ENCODE assay signal across 8 mouse cellular contexts in genomic region chr2:61668260-61668659, GRCm38 (mm10). TPM values are rescaled to one million over a fixed set of nuclear protein-coding genes. Genes with fewer than 3 reads are reported as not detected.
A peak's percentile ranks its signal among the peaks of the same experiment; 100 is the strongest.
DNase-seq lines count a peak whose midpoint lies in the region; ATAC-seq and TF ChIP-seq lines count a peak whose summit lies in the region.

No protein-coding gene starts in this region.

- TF ChIP-seq CTCF in lung, adult 2 months (IDR thresholded peaks at IDR 0.05; ENCODE audit: insufficient read depth, low read length), result peak; percentile 65

- H3K4me3 ChIP-seq in forebrain, embryonic 10.5 days, result no peak overlapping the region
- no peak overlapping the region for H3K4me3 ChIP-seq in forebrain, embryonic 13.5 days
- H3K4me3 ChIP-seq in lung, adult 2 months (replicated peaks; ENCODE audit: extremely low read depth, low read depth, low read length), result no peak overlapping the region

- WGBS in forebrain, embryonic 10.5 days, result 25% methylated on average over 4 of the region's 4 CpGs
- WGBS in forebrain, embryonic 13.5 days, result 29% methylated on average over 4 of the region's 4 CpGs
- WGBS in lung, adult 2 months, result 26% methylated on average over 4 of the region's 4 CpGs

- no peaks in the 10 kb centered on the region for H3K9me3 ChIP-seq in forebrain, embryonic 10.5 days
- H3K9me3 ChIP-seq in forebrain, embryonic 13.5 days (replicated peaks), result no peaks in the 10 kb centered on the region

- peak; percentile 28 for DNase-seq in forebrain, embryonic 10.5 days (ENCODE audit: extremely low spot score, low spot score)
- DNase-seq in ovary, postnatal 36 days (ENCODE audit: low spot score), result peak; percentile 59
- no peak for DNase-seq in ovary, postnatal 10 days (ENCODE audit: low spot score)
- DNase-seq in cerebellum, adult 8-10 months, result peak; percentile 56
- peak; percentile 68 for DNase-seq in induced T-regulatory cell, adult 2 months (ENCODE audit: low read depth)
- peak; percentile 48 for DNase-seq in lung, adult 2 months
- DNase-seq in spleen, adult 12 weeks (ENCODE audit: low spot score), result peak; percentile 32

- TF ChIP-seq POLR2A in lung, adult 2 months (IDR thresholded peaks at IDR 0.05; ENCODE audit: borderline replicate concordance, extremely low read depth, low read depth, low read length), result no peak

- no peak overlapping the region for H3K4me2 ChIP-seq in forebrain, embryonic 13.5 days

- no peak for ATAC-seq in forebrain, embryonic 13.5 days

- no peaks in the 10 kb centered on the region for H3K4me1 ChIP-seq in forebrain, embryonic 10.5 days
- H3K4me1 ChIP-seq in forebrain, embryonic 13.5 days, result peaks cover 4% of the 10 kb centered on the region; the same call in 1 of the 2 replicates
- peaks cover 5% of the 10 kb centered on the region; the same call in 1 of the 2 replicates for H3K4me1 ChIP-seq in lung, adult 2 months (ENCODE audit: control insufficient read depth, insufficient read depth, low read length)

- no peaks in the 10 kb centered on the region for H3K27me3 ChIP-seq in forebrain, embryonic 10.5 days (ENCODE audit: poor library complexity, severe bottlenecking)
- H3K27me3 ChIP-seq in forebrain, embryonic 13.5 days, result no peaks in the 10 kb centered on the region

- H3K27ac ChIP-seq in forebrain, embryonic 10.5 days, result no peak overlapping the region
- H3K27ac ChIP-seq in forebrain, embryonic 13.5 days, result no peak overlapping the region

- H3K9ac ChIP-seq in forebrain, embryonic 13.5 days, result no peak overlapping the region

- H3K36me3 ChIP-seq in forebrain, embryonic 10.5 days (replicated peaks), result no peaks in the 10 kb centered on the region
- no peaks in the 10 kb centered on the region for H3K36me3 ChIP-seq in forebrain, embryonic 13.5 days (ENCODE audit: poor library complexity, severe bottlenecking)

RNA-seq across cellular contexts. Expression of gene Psmd14, which starts 43.2 kb away (rescaled TPM):
- polyA plus RNA-seq in forebrain, embryonic 10.5 days (2016; fragmentation: Nextera tagmentation; extraction: Ambion mirVana), result 287 and 291 TPM in 2 replicates
- polyA plus RNA-seq in forebrain, embryonic 13.5 days (2015; fragmentation: Nextera tagmentation; extraction: Ambion mirVana), result 284 and 297 TPM in 2 replicates
- polyA plus RNA-seq in lung, adult 2 months (2012; rRNA removed), result 7.3 and 15.0 TPM in 2 replicates

Comparison
In these comparisons a context has a peak if more than half of its experiments do, and no peak if none do; other contexts are left out.
1. RNA of gene Psmd14, which starts 43.2 kb away (polyA plus RNA-seq): 284 to 297 TPM in forebrain, embryonic 13.5 days and 287 to 291 TPM in forebrain, embryonic 10.5 days; 7.3 to 15.0 TPM in lung, adult 2 months; every median in the first group is over 10 times any median in the second.